ENCODE assay signal across 8 mouse cellular contexts in genomic region chr7:127512231-127513015, GRCm38 (mm10). TPM values are rescaled to one million over a fixed set of nuclear protein-coding genes. Genes with fewer than 3 reads are reported as not detected.
DNase-seq lines count a peak whose midpoint lies in the region; ATAC-seq and TF ChIP-seq lines count a peak whose summit lies in the region.

No protein-coding gene starts in this region.

- TF ChIP-seq CTCF in liver, postnatal 0 days (IDR thresholded peaks at IDR 0.05; ENCODE audit: low read depth): no peak

- 0% methylated on average over 56 of the region's 93 CpGs for whole genome bisulfite sequencing in forebrain, embryonic 14.5 days
- under 1% methylated on average over 58 of the region's 93 CpGs for WGBS in liver, postnatal 0 days (ENCODE audit: insufficient replicate concordance)
- WGBS in neural tube, embryonic 13.5 days: under 1% methylated on average over 60 of the region's 93 CpGs

- DNase-seq in ES-E14 (ENCODE audit: low read depth, low spot score): peak; percentile 80
- DNase-seq in cerebellum, adult 11 months: peak; percentile 89
- peak; percentile 96 for DNase-seq in forebrain, embryonic 14.5 days (ENCODE audit: low spot score)
- peak; percentile 94 for DNase-seq in heart, postnatal 14 days
- peak; percentile 90 for DNase-seq in layer of hippocampus, adult 11-12 months (ENCODE audit: low spot score)
- DNase-seq in liver, postnatal 0 days: peak; percentile 95
- DNase-seq in telencephalon, adult 2 months (ENCODE audit: low read depth, low spot score): peak; percentile 66

- H3K4me2 ChIP-seq in forebrain, embryonic 14.5 days (ENCODE audit: low read length): peak overlapping the region; percentile 61
- peak overlapping the region; percentile 92 for H3K4me2 ChIP-seq in liver, postnatal 0 days (ENCODE audit: low read depth, low read length)
- H3K4me2 ChIP-seq in neural tube, embryonic 13.5 days: peak overlapping the region; percentile 66

- ATAC-seq in forebrain, embryonic 14.5 days: peak; percentile 83
- peak; percentile 86 for ATAC-seq in liver, postnatal 0 days
- ATAC-seq in neural tube, embryonic 13.5 days (ENCODE audit: low read depth): peak; percentile 90

- no peaks in the 10 kb centered on the region for H3K27me3 ChIP-seq in forebrain, embryonic 14.5 days (replicated peaks; ENCODE audit: control insufficient read depth, insufficient read depth, low read length)
- H3K27me3 ChIP-seq in liver, postnatal 0 days (ENCODE audit: insufficient read depth, low read length): no peaks in the 10 kb centered on the region
- H3K27me3 ChIP-seq in neural tube, embryonic 13.5 days: no peaks in the 10 kb centered on the region

- H3K36me3 ChIP-seq in ES-E14 (ENCODE audit: control insufficient read depth, insufficient read depth, low read length, poor library complexity, severe bottlenecking): peaks cover 9% of the 10 kb centered on the region
- H3K36me3 ChIP-seq in forebrain, embryonic 14.5 days (ENCODE audit: control insufficient read depth, insufficient read depth, low read length): peaks cover 34% of the 10 kb centered on the region
- H3K36me3 ChIP-seq in liver, postnatal 0 days (replicated peaks; ENCODE audit: insufficient read depth, low read length): peaks cover 25% of the 10 kb centered on the region
- H3K36me3 ChIP-seq in neural tube, embryonic 13.5 days: peaks cover 28% of the 10 kb centered on the region

- peaks cover 0 to 5% of the 10 kb centered on the region in 2 experiments; a peak in 3 of 4 replicates for H3K4me1 ChIP-seq in ES-E14 (ENCODE audit: control insufficient read depth in 2 of 2, insufficient read depth in 2 of 2, low read length in 2 of 2, poor library complexity in 1 of 2)
- peaks cover 14% of the 10 kb centered on the region; the same call in 1 of the 2 replicates for H3K4me1 ChIP-seq in forebrain, embryonic 14.5 days (ENCODE audit: control insufficient read depth, insufficient read depth, low read length)
- peaks cover 9% of the 10 kb centered on the region for H3K4me1 ChIP-seq in liver, postnatal 0 days (ENCODE audit: insufficient read depth)
- H3K4me1 ChIP-seq in neural tube, embryonic 13.5 days (replicated peaks): peaks cover 27% of the 10 kb centered on the region

- H3K9ac ChIP-seq in ES-E14 (ENCODE audit: insufficient read depth, low read depth, low read length, poor library complexity, severe bottlenecking): peak overlapping the region; percentile 97
- H3K9ac ChIP-seq in forebrain, embryonic 14.5 days (ENCODE audit: low read length): peak overlapping the region; percentile 88
- H3K9ac ChIP-seq in liver, postnatal 0 days (replicated peaks): peak overlapping the region; percentile 96
- H3K9ac ChIP-seq in neural tube, embryonic 13.5 days: peak overlapping the region; percentile 91

- peak; percentile 74; the same call in 1 of the 2 replicates for TF ChIP-seq EP300 in liver, postnatal 0 days (IDR thresholded peaks at IDR 0.05; ENCODE audit: low read depth)

- peak overlapping the region; percentile 96 for H3K27ac ChIP-seq in ES-E14 (ENCODE audit: insufficient read depth, low read depth, low read length, poor library complexity, severe bottlenecking)
- H3K27ac ChIP-seq in forebrain, embryonic 14.5 days (ENCODE audit: low read depth, low read length): peak overlapping the region; percentile 98
- peak overlapping the region; percentile 98 for H3K27ac ChIP-seq in liver, postnatal 0 days (ENCODE audit: low read depth)
- peak overlapping the region; percentile 99 for H3K27ac ChIP-seq in neural tube, embryonic 13.5 days (replicated peaks)

- intact Hi-C loops in heart, postnatal 14 days (cut with DNase I): no loop called here

- in situ Hi-C loops in ES-E14 (cut with MboI; ENCODE audit: low sequenced_read_pairs in 2 of 2, unreplicated experiment in 2 of 2): no loop called here

- H3K4me3 ChIP-seq in ES-E14 (ENCODE audit: insufficient read depth in 1 of 2, low read depth in 1 of 2, low read length in 2 of 2, poor library complexity in 1 of 2, severe bottlenecking in 1 of 2): peak overlapping the region; percentile 74 to 85
- peak overlapping the region; percentile 75 for H3K4me3 ChIP-seq in forebrain, embryonic 14.5 days (ENCODE audit: low read depth, low read length)
- peak overlapping the region; percentile 97 for H3K4me3 ChIP-seq in liver, postnatal 0 days (ENCODE audit: low read depth, low read length)
- H3K4me3 ChIP-seq in neural tube, embryonic 13.5 days: peak overlapping the region; percentile 85

- no peaks in the 10 kb centered on the region for H3K9me3 ChIP-seq in ES-E14 (ENCODE audit: control insufficient read depth, insufficient read depth, low read depth, low read length)
- no peaks in the 10 kb centered on the region for H3K9me3 ChIP-seq in forebrain, embryonic 14.5 days (replicated peaks; ENCODE audit: control insufficient read depth, low read length)
- H3K9me3 ChIP-seq in liver, postnatal 0 days (ENCODE audit: low read length): no peaks in the 10 kb centered on the region
- H3K9me3 ChIP-seq in neural tube, embryonic 13.5 days: no peaks in the 10 kb centered on the region

TF ChIP-seq in ES-E14, 5 proteins besides CTCF, POLR2A, EP300 and RAD21:
- no peak for TF ChIP-seq MAFK (IDR thresholded peaks at IDR 0.05; ENCODE audit: insufficient read depth, low read depth, low read length)
- TF ChIP-seq CHD2 (IDR thresholded peaks at IDR 0.05; ENCODE audit: low read depth, low read length): no peak
- TF ChIP-seq ZNF384 (IDR thresholded peaks at IDR 0.05; ENCODE audit: low read depth, low read length): no peak
- TF ChIP-seq HCFC1 (IDR thresholded peaks at IDR 0.05; ENCODE audit: borderline replicate concordance, insufficient read depth, low read length): no peak
- TF ChIP-seq ZC3H11A (IDR thresholded peaks at IDR 0.05; ENCODE audit: borderline replicate concordance, low read depth, low read length): no peak
TF ChIP-seq in ES-E14: peak in this region for 0.

RNA-seq across cellular contexts. Expression of gene Srcap, which starts 0.6 kb away (rescaled TPM):
- total RNA-seq in ES-E14 (2012; rRNA removed): 50.7 and 52.0 TPM in 2 replicates
- 25.3 and 43.6 TPM in 2 replicates for polyA plus RNA-seq in forebrain, embryonic 14.5 days (2014; fragmentation: Nextera tagmentation; extraction: Ambion mirVana)
- 10 to 100 TPM; 63.6 to 69.2 TPM for total RNA-seq in heart, postnatal 14 days (2021)
- polyA plus RNA-seq in liver, postnatal 0 days (2015; fragmentation: Nextera tagmentation; extraction: Ambion mirVana): 6.7 and 7.7 TPM in 2 replicates
- polyA plus RNA-seq in neural tube, embryonic 13.5 days (2015; fragmentation: Nextera tagmentation; extraction: Ambion mirVana): 50.1 and 56.1 TPM in 2 replicates

RNA-seq across cellular contexts. Expression of gene Gm42715, which starts 7.0 kb away (rescaled TPM):
- 22.7 and 22.9 TPM in 2 replicates for total RNA-seq in ES-E14 (2012; rRNA removed)
- 12.6 and 16.6 TPM in 2 replicates for polyA plus RNA-seq in forebrain, embryonic 14.5 days (2014; fragmentation: Nextera tagmentation; extraction: Ambion mirVana)
- total RNA-seq in heart, postnatal 14 days (2021): 10 to 100 TPM; 13.5 to 13.9 TPM
- polyA plus RNA-seq in liver, postnatal 0 days (2015; fragmentation: Nextera tagmentation; extraction: Ambion mirVana): 3.6 and 4.1 TPM in 2 replicates
- 15.7 and 16.6 TPM in 2 replicates for polyA plus RNA-seq in neural tube, embryonic 13.5 days (2015; fragmentation: Nextera tagmentation; extraction: Ambion mirVana)

RNA-seq across cellular contexts. Expression of gene Fbrs, which starts 33.4 kb away (rescaled TPM):
- 11.1 and 13.4 TPM in 2 replicates for total RNA-seq in ES-E14 (2012; rRNA removed)
- 8.9 and 10.2 TPM in 2 replicates for polyA plus RNA-seq in forebrain, embryonic 14.5 days (2014; fragmentation: Nextera tagmentation; extraction: Ambion mirVana)
- total RNA-seq in heart, postnatal 14 days (2021): 10 to 100 TPM; 38.4 to 43.1 TPM
- 4.7 TPM in 2 replicates for polyA plus RNA-seq in liver, postnatal 0 days (2015; fragmentation: Nextera tagmentation; extraction: Ambion mirVana)
- 12.1 and 12.6 TPM in 2 replicates for polyA plus RNA-seq in neural tube, embryonic 13.5 days (2015; fragmentation: Nextera tagmentation; extraction: Ambion mirVana)

RNA-seq across cellular contexts. Expression of gene Tmem265, which starts 48.8 kb away (rescaled TPM):
- total RNA-seq in ES-E14 (2012; rRNA removed): 5.0 TPM in 1 of 2 replicates, not detected in the other
- 4.1 and 4.7 TPM in 2 replicates for polyA plus RNA-seq in forebrain, embryonic 14.5 days (2014; fragmentation: Nextera tagmentation; extraction: Ambion mirVana)
- not detected for total RNA-seq in heart, postnatal 14 days (2021)
- 3.3 and 3.5 TPM in 2 replicates for polyA plus RNA-seq in liver, postnatal 0 days (2015; fragmentation: Nextera tagmentation; extraction: Ambion mirVana)
- 4.5 and 4.8 TPM in 2 replicates for polyA plus RNA-seq in neural tube, embryonic 13.5 days (2015; fragmentation: Nextera tagmentation; extraction: Ambion mirVana)

RNA-seq across cellular contexts. Expression of gene Prr14, which starts 53.0 kb away (rescaled TPM):
- 16.3 and 17.1 TPM in 2 replicates for total RNA-seq in ES-E14 (2012; rRNA removed)
- 44.7 and 48.5 TPM in 2 replicates for polyA plus RNA-seq in forebrain, embryonic 14.5 days (2014; fragmentation: Nextera tagmentation; extraction: Ambion mirVana)
- 10 to 100 TPM; 25.9 to 29.4 TPM for total RNA-seq in heart, postnatal 14 days (2021)
- 16.0 and 17.6 TPM in 2 replicates for polyA plus RNA-seq in liver, postnatal 0 days (2015; fragmentation: Nextera tagmentation; extraction: Ambion mirVana)
- 42.4 and 44.5 TPM in 2 replicates for polyA plus RNA-seq in neural tube, embryonic 13.5 days (2015; fragmentation: Nextera tagmentation; extraction: Ambion mirVana)

Comparison
In these comparisons a context has a peak if more than half of its experiments do, and no peak if none do; other contexts are left out.
1. Peak in every context shown above with its lines: DNase-seq, ATAC-seq, H3K4me3 ChIP-seq and H3K27ac ChIP-seq.